Mouse (Mus musculus) forebrain, embryonic 12.5 days (tissue): ENCODE measurements around the gene Dbh. TPM values are rescaled to one million over a fixed set of nuclear protein-coding genes. Genes with fewer than 3 reads are reported as not detected.

Experiments used
- ATAC-seq: fragments of 200-750 bp; cut with Nextera tagmentation; 2 replicates; pipeline ENCODE4 v1.8.0; 2017; ENCODE audit warnings: moderate TSS enrichment; ENCODE audit not compliant: low FRiP score
- H3K27ac ChIP-seq: fragments of 300-500 bp; sonication (generic); 2 replicates; pipeline ENCODE4 v1.5.1; 2016; ENCODE audit warnings: mild to moderate bottlenecking
- H3K27me3 ChIP-seq: fragments of 300-500 bp; sonication (generic); 2 replicates; pipeline ENCODE4 v1.6.1; 2016; ENCODE audit warnings: mild to moderate bottlenecking
- H3K36me3 ChIP-seq: fragments of 300-500 bp; sonication (generic); replicated peaks from 2 replicates; pipeline ENCODE4 v1.6.1; 2016; ENCODE audit warnings: mild to moderate bottlenecking
- H3K4me1 ChIP-seq: fragments of 300-500 bp; sonication (generic); 2 replicates; pipeline ENCODE4 v1.6.1; 2016
- H3K4me2 ChIP-seq: fragments of 300-500 bp; sonication (generic); 2 replicates; pipeline ENCODE4 v1.6.1; 2016; ENCODE audit warnings: mild to moderate bottlenecking, moderate library complexity
- H3K4me3 ChIP-seq: fragments of 300-500 bp; sonication (generic); replicated peaks from 2 replicates; pipeline ENCODE4 v1.5.1; 2016; ENCODE audit warnings: mild to moderate bottlenecking
- H3K9ac ChIP-seq: fragments of 300-500 bp; sonication (generic); 2 replicates; pipeline ENCODE4 v1.6.1; 2016; ENCODE audit warnings: mild to moderate bottlenecking
- H3K9me3 ChIP-seq: fragments of 300-500 bp; sonication (generic); 2 replicates; pipeline ENCODE4 v1.6.1; 2016
- WGBS: fragments of 180-500 bp; shearing (Covaris S2); methylation state at CpG from one replicate; pipeline ENCODE4 v1.1.7; 2016; 5-methylcytosine and 5-hydroxymethylcytosine counted together
- polyA plus RNA-seq: library from polyadenylated mRNA; unstranded; fragments of >200 nt; fragmentation: Nextera tagmentation; extraction: Ambion mirVana; gene quantifications from 2 replicates; pipeline ENCODE4 v1.2.1, GENCODE M21; 2016

The Dbh gene
- polyA plus RNA-seq, 1 experiment from 2014 or later = not detected

GRCm38 (mm10) chr2:27175696-27176267 is 10.7 kb downstream of the Dbh start:
- no peaks in the 10 kb centered on the region for H3K9me3 ChIP-seq
- H3K4me1 ChIP-seq = 0 out of 2 replicates have a peak, but pooled peaks cover 2% of the 10 kb centered on the region
- H3K9ac ChIP-seq = no peak overlapping the region
- H3K4me2 ChIP-seq = no peak overlapping the region
- no peaks in the 10 kb centered on the region for H3K27me3 ChIP-seq
- no peak for ATAC-seq
- no peak overlapping the region for H3K27ac ChIP-seq
- whole genome bisulfite sequencing = 85% methylated on average over 10 of the region's 10 CpGs
- no peaks in the 10 kb centered on the region for H3K36me3 ChIP-seq
- no peak overlapping the region for H3K4me3 ChIP-seq

GRCm38 (mm10) chr2:27179101-27179500 is 14.1 kb downstream of the Dbh start:
- no peak for ATAC-seq
- H3K27me3 ChIP-seq = no peaks in the 10 kb centered on the region
- H3K4me3 ChIP-seq = no peak overlapping the region
- H3K9ac ChIP-seq = no peak overlapping the region
- 0 out of 2 replicates have a peak, but pooled peaks cover 2% of the 10 kb centered on the region for H3K4me1 ChIP-seq
- no peaks in the 10 kb centered on the region for H3K9me3 ChIP-seq
- no peaks in the 10 kb centered on the region for H3K36me3 ChIP-seq
- WGBS = 87% methylated on average over 8 of the region's 8 CpGs
- no peak overlapping the region for H3K27ac ChIP-seq
- no peak overlapping the region for H3K4me2 ChIP-seq

- Histone ChIP-seq H3K36me3 (no peaks in the 10 kb centered on the region), H3K27me3 (no peaks in the 10 kb centered on the region), H3K4me2 (no peak overlapping the region), H3K9ac (no peak overlapping the region), H3K27ac (no peak overlapping the region), H3K4me3 (no peak overlapping the region), H3K4me1 (no peaks in the 10 kb centered on the region), H3K9me3 (no peaks in the 10 kb centered on the region)
- 75% methylated on average over 4 of the region's 4 CpGs for whole genome bisulfite sequencing
- ATAC-seq = no peak
These were observed 16.9 kb downstream of the Dbh start for GRCm38 (mm10) chr2:27181907-27182306.

- H3K9me3 ChIP-seq = no peaks in the 10 kb centered on the region
- 88% methylated on average over 12 of the region's 12 CpGs for WGBS
- H3K27me3 ChIP-seq = no peaks in the 10 kb centered on the region
- no peaks in the 10 kb centered on the region for H3K4me1 ChIP-seq
- no peak overlapping the region for H3K27ac ChIP-seq
- H3K36me3 ChIP-seq = no peaks in the 10 kb centered on the region
- no peak overlapping the region for H3K4me3 ChIP-seq
- no peak for ATAC-seq
- H3K9ac ChIP-seq = no peak overlapping the region
- H3K4me2 ChIP-seq = no peak overlapping the region
These were observed 18.7 kb downstream of the Dbh start for GRCm38 (mm10) chr2:27183734-27184133.

GRCm38 (mm10) chr2:27187531-27187930 is 22.5 kb downstream of the Dbh start:
- no peak for ATAC-seq
- WGBS = 91% methylated on average over 6 of the region's 6 CpGs

GRCm38 (mm10) chr2:27189994-27190393 is 25.0 kb downstream of the Dbh start:
- ATAC-seq = no peak
- H3K4me2 ChIP-seq = no peak overlapping the region
- H3K9me3 ChIP-seq = no peaks in the 10 kb centered on the region
- no peak overlapping the region for H3K9ac ChIP-seq
- no peaks in the 10 kb centered on the region for H3K27me3 ChIP-seq
- 65% methylated on average over 4 of the region's 4 CpGs for WGBS
- no peak overlapping the region for H3K4me3 ChIP-seq
- H3K4me1 ChIP-seq = no peaks in the 10 kb centered on the region
- H3K27ac ChIP-seq = no peak overlapping the region
- H3K36me3 ChIP-seq = no peaks in the 10 kb centered on the region

More at GRCm38 (mm10) chr2:27187531-27187930, 22.5 kb downstream of the Dbh start:
- Histone ChIP-seq H3K4me1 (no peaks in the 10 kb centered on the region), H3K9ac (no peak overlapping the region), H3K27ac (no peak overlapping the region), H3K36me3 (no peaks in the 10 kb centered on the region), H3K27me3 (no peaks in the 10 kb centered on the region), H3K4me2 (no peak overlapping the region), H3K4me3 (no peak overlapping the region), H3K9me3 (no peaks in the 10 kb centered on the region)

- no peak overlapping the region for H3K4me3 ChIP-seq
- H3K4me1 ChIP-seq = no peaks in the 10 kb centered on the region
- no peaks in the 10 kb centered on the region for H3K27me3 ChIP-seq
- no peak overlapping the region for H3K4me2 ChIP-seq
- H3K9me3 ChIP-seq = no peaks in the 10 kb centered on the region
- H3K36me3 ChIP-seq = no peaks in the 10 kb centered on the region
- 63% methylated on average over 5 of the region's 5 CpGs for WGBS
- no peak overlapping the region for H3K9ac ChIP-seq
- no peak overlapping the region for H3K27ac ChIP-seq
- no peak for ATAC-seq
These were observed 33.7 kb downstream of the Dbh start for GRCm38 (mm10) chr2:27198551-27199246.

GRCm38 (mm10) chr2:27200586-27200985 is 35.6 kb downstream of the Dbh start:
- Histone ChIP-seq H3K36me3 (no peaks in the 10 kb centered on the region), H3K4me3 (no peak overlapping the region), H3K9me3 (no peaks in the 10 kb centered on the region), H3K4me2 (no peak overlapping the region), H3K27ac (no peak overlapping the region), H3K4me1 (no peaks in the 10 kb centered on the region), H3K9ac (no peak overlapping the region), H3K27me3 (no peaks in the 10 kb centered on the region)
- WGBS = 93% methylated on average over 1 of the region's 1 CpGs
- ATAC-seq = no peak

- 83% methylated on average over 10 of the region's 10 CpGs for WGBS
- no peaks in the 10 kb centered on the region for H3K9me3 ChIP-seq
- H3K27ac ChIP-seq = no peak overlapping the region
- no peak overlapping the region for H3K4me3 ChIP-seq
- no peak overlapping the region for H3K4me2 ChIP-seq
- no peak for ATAC-seq
- H3K4me1 ChIP-seq = no peaks in the 10 kb centered on the region
- no peak overlapping the region for H3K9ac ChIP-seq
- no peaks in the 10 kb centered on the region for H3K27me3 ChIP-seq
- no peaks in the 10 kb centered on the region for H3K36me3 ChIP-seq
These were observed 40.6 kb downstream of the Dbh start for GRCm38 (mm10) chr2:27205666-27206065.

- Histone ChIP-seq H3K9me3 (no peaks in the 10 kb centered on the region), H3K27ac (no peak overlapping the region), H3K4me1 (no peaks in the 10 kb centered on the region), H3K4me3 (no peak overlapping the region), H3K36me3 (no peaks in the 10 kb centered on the region), H3K27me3 (no peaks in the 10 kb centered on the region), H3K9ac (no peak overlapping the region), H3K4me2 (no peak overlapping the region)
- no peak for ATAC-seq
- WGBS = 85% methylated on average over 15 of the region's 15 CpGs
These were observed 41.2 kb downstream of the Dbh start for GRCm38 (mm10) chr2:27206128-27206797.

GRCm38 (mm10) chr2:27207126-27207525 is 42.1 kb downstream of the Dbh start:
- Histone ChIP-seq H3K27ac (no peak overlapping the region), H3K36me3 (no peaks in the 10 kb centered on the region), H3K9me3 (no peaks in the 10 kb centered on the region), H3K27me3 (no peaks in the 10 kb centered on the region), H3K9ac (no peak overlapping the region), H3K4me2 (no peak overlapping the region), H3K4me1 (no peaks in the 10 kb centered on the region), H3K4me3 (no peak overlapping the region)
- no peak for ATAC-seq
- WGBS = 83% methylated on average over 5 of the region's 5 CpGs

GRCm38 (mm10) chr2:27209370-27209769 is 44.3 kb downstream of the Dbh start:
- no peak overlapping the region for H3K9ac ChIP-seq
- no peak overlapping the region for H3K27ac ChIP-seq
- H3K4me2 ChIP-seq = no peak overlapping the region
- no peaks in the 10 kb centered on the region for H3K4me1 ChIP-seq
- no peak for ATAC-seq
- H3K4me3 ChIP-seq = no peak overlapping the region
- WGBS = 91% methylated on average over 9 of the region's 9 CpGs
- H3K27me3 ChIP-seq = no peaks in the 10 kb centered on the region
- H3K36me3 ChIP-seq = no peaks in the 10 kb centered on the region
- no peaks in the 10 kb centered on the region for H3K9me3 ChIP-seq

GRCm38 (mm10) chr2:27209816-27210215 is 44.8 kb downstream of the Dbh start:
- Histone ChIP-seq H3K36me3 (no peaks in the 10 kb centered on the region), H3K4me1 (no peaks in the 10 kb centered on the region), H3K9ac (no peak overlapping the region), H3K9me3 (no peaks in the 10 kb centered on the region), H3K27me3 (no peaks in the 10 kb centered on the region), H3K4me2 (no peak overlapping the region), H3K4me3 (no peak overlapping the region), H3K27ac (no peak overlapping the region)
- WGBS = 81% methylated on average over 5 of the region's 5 CpGs
- ATAC-seq = no peak
